Mouse (Mus musculus) CH12F3 (cell line): ENCODE data around the gene Tbc1d32.
"Not testable (repeated sequence)": the region's sequence is repeated elsewhere in the genome, so short reads cannot be mapped to it uniquely, and the experiment has no call there.

Experiments
- in situ Hi-C: fragments of 300-500 bp; cut with MboI; formaldehyde crosslinking; loops from 2 replicates; pipeline ENCODE4 v1.14.3; 2020; ENCODE audit warnings: low sequenced_read_pairs

The Tbc1d32 gene

DNA sequence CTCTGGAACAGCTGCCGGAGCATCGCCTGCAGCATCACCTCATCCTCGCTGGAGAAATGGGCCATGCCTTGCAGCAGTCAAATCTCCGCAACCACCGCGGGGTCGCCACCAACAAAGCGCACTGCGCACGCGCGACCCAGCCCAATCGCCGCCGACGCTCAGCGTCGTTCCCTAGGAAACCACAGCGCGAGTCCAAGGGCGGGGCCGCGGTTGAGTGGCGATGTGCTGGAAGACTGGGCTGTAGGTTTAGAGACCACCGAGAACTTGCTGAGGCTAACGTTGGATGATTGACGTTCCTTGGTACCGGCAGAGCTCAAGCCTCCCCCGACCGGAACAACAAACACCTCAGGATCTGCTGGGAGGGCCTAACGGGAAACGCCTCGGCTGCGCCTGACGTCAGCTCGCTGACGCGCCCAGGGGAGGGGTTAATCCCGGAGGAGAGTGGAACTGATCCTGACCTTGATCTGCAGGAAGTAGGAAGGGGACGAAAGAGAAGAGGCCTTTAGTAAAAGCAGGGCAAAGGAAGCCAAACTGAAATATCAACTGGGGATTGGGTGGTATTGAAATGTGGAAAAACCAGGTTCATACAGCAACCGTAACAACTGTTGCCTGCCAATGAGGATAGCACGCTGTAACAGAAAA lies at the start of gene Tbc1d32:
TSS of gene Tbc1d32 (minus strand) at position 122 of the 642 bp plus-strand sequence.
- in situ Hi-C loops = no loop called here

DNA sequence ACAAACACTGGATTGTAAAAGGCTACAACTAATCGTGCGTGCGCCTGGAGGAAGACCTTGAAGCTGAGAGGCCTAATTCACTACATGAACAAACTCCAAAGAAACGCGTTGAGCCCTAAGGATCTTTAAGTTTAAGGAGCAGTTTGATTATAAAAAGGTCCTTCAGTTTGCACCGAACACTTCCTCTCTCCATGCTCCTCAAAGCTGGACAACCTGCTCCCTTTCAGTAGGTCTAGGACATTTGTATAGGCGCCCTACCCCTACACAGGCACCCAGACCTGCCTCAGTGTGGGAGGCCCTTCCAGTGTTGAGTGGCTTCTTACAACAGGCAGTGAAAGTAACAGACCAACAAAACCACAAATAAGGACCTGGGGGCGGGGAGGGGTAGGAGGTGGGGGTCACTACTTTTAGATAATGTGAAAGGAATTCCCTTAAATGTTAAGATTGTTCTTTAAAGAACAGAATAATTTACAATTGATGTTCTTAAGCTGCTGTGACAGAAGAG lies 666 bp downstream of the Tbc1d32 start:
- in situ Hi-C loops = no loop called here

DNA sequence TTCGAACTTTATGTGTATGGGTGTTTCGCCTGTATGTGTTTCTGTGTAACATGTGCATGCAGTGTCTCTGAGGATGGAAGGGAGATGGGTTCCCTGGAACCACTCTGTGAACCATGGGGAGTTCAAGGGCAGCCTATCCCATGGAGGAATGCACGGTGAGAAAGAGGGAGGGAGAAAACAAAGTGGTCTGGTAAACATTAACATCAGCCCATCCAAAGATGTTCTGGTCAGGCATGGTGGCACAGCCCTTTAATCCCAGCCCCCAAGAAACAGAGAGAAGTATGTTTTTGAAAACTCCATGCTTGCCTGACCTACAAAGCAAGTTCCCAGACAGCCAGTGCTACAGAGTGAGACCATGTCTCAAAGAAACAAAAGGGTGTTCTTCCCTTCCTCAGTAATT lies 12.7 kb downstream of the Tbc1d32 start:
- in situ Hi-C loops = no loop called here

DNA sequence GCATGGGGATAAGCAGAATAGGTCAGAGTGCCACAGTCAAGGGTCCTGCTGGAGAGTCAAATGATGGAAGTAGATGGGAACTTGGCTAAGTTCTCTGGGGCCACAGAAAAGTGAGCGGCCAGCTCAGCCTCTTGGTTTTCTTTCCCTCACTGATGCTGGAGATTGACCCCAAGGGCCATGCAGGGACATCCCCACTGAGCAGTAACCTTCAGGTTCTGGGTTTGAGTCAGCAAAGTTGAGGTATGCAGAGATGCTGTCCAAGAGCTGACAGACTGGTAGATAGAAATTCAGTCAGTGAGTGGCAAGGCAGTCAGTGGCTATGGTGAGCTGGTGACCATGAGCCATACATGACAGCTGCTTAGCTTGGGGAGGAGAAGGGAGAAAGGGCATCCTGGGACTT lies 18.1 kb downstream of the Tbc1d32 start:
- in situ Hi-C loops = no loop called here

DNA sequence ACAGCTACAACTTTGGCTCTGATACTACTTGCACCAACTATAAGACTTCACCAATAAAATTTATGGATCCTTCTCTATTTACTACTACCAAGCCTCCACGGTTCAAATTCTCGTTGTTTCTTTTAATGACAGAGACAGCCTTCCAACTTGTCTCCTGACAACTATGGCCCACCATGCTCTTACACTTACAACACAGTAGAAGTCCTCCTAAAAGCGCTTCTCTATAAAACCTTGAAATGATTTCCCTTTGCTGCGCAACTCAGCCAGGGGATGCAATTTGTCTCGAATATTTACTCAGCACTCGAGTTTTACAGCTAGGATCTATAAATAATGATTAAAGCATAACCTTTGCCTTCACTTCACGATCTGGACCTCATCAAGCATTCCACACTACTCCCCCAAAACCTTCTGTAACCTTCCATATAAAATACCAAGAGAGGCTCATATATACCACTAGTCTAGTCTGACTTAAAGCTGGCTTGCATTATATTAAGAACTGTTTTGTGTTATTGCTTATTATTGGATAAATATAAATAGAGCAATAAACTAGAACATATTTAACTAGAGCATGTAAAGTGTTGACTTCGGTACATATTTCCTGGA lies 21.6 kb downstream of the Tbc1d32 start:
- in situ Hi-C loops = no loop called here

DNA sequence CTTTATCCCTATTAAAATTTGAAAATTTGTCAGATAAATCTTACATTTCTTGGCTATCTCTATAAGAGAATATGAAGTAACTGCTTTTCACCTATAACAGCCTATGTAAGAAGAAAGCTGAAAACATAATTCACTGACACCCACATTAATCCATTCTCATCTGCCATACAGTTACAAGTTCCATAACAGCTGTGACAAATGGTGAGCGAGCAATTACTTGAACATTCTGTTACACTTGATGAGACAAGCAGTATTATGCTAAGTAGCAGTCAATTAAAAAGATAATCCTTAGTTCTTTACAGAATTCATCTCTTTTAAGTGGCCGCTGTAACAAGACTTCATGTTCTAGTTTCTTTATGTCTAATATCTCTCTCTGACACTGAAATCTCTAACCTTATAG lies 24.1 kb downstream of the Tbc1d32 start:
- in situ Hi-C loops = no loop called here

DNA sequence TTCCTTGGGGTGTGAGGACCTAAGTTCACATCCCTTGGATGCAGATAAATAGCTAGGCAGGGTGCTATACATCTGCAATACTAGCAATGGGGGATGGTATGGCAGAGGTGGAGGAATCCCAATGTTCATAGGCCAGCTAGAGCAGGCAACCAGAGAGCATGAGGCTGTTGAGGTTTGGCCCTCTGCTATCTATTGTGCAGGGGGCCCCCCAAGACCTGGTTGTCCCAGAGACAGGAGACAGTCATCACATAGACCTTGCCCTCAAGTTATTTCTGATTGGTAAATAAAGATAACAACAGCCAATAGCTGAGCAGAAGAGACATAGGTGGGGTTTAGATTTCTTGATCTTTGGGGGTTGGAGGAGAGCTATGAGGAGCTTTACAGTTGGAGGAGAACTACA lies 28.6 kb downstream of the Tbc1d32 start:
- in situ Hi-C loops = no loop called here

DNA sequence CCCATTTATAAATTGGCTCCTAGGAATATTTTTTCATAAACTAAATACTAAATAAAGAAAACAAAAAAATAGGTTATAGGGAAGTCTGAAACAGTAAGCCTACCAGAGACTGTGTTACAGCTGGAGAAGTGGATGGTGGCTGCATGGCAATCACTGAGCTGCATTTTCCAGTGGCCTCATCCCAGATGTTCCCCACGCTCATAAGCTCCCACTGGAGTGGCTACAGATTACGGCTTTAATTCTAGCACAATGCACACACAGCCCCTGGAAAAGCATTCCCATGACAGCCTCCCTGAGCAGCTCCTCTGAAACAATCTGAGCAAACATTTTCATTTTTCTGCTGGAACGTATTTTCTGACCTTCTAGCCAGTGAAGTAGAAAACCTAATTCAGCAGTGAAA lies 29.8 kb downstream of the Tbc1d32 start:
- in situ Hi-C loops = no loop called here

DNA sequence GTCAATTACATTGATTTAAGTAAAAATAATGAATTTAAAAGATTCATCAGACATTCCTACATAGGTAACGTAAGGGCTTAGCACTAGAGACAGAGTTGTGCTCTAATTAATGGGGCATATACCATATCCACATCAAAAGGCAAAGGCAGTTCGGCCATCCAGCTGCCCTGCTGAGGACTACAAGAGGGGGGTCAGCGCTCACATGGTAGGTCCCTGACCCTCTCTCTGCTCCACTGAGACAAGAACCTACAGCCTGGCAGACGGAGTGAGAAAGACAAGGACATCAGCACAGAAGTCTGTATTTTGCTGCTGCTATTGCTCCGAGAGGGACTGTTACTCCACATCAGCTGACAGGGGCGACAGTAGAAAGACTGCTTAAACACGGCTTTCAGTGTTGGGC lies 34.2 kb downstream of the Tbc1d32 start:
- in situ Hi-C loops = no loop called here

DNA sequence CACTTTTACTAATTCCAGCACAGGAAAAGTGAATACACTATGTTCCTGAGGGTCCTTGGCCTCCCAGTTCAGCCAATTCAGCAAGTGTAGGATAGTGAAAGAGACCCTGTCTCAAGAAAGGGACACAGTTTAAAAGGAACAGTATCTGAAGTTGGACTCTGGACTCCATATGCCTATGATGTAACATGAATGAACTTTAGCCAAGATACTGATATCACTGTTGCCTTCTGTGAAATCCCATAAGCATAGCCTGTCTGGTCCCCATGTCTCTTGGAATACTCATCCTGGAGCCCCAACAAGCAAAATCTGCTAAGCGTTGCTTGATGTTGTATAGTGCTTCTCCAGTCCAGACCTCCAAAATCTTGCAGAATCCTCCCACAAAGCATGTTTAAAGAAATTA lies 46.8 kb downstream of the Tbc1d32 start:
- in situ Hi-C loops = no loop called here

DNA sequence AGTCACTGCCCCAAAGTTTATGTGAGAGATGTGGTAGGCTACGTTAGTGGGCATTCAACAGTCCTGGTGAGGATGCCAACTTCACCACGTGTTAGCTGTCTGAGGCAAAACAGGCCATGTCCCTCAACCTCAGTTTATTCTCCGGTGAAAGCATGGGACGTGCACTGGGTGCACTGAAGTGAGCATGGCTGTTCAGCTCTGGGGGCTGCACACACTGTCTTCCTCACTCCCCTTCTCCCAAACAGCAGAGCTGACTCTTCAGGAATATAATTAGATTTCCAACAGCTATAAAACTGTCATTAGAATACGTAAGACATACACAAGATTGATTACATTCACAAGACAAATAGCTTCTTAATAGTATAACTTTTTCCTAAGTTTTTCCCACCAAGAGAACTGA lies 55.3 kb downstream of the Tbc1d32 start:
- in situ Hi-C loops = no loop called here

DNA sequence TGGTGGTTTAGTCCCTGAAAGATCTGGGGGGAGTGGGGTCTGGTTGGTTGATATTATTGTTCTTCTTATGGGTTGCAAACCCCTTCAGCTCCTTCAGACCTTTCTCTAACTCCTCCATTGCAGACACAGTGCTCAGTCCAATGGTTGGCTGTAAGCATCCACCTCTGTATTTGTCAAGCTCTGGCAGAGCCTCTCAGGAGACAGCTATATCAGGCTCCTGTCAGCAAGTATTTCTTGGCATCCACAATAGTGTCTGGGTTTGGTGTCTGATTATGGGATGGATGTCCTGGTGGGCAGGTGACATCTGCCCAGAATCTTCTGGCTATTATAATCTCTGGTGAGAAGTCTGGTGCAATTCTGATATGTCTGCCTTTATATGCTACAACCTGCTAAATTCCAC lies 60.8 kb downstream of the Tbc1d32 start:
- in situ Hi-C loops = not testable (repeated sequence)

DNA sequence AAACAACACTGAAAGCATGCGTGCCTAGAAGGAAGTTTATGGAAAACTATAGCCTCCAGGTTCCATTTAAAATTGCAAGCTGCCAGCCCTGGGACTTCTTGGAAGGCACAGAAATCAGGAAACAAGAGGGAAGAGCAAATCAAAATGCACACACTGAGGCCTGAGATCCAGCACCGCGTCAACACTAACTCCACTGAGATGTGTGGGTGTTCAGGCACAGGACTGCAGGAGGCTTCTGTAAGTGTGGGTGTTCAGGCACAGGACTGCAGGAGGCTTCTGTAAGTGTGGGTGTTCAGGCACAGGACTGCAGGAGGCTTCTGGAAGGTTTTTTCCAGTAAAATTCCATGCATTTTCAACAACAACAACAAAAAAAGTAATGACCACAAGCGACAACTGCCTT lies 62.7 kb downstream of the Tbc1d32 start:
- in situ Hi-C loops = no loop called here

DNA sequence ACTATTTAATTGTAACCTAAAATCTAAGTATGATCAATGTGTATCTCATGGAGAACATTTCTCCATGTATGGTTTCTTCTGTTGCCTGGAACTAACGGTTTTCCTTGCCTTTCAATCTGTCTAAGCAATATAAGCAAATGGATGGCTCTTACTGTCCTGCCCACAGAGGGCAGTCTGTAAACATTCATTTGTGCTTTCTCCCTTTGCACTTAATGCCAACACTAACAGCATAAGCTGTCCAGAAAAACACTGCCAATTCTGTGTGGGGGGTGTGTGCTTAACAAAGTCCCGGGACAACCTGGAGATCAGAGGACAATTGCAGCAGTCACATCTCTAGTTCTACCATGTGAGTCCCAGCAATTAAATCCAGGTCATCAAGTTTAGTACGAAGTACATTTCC lies 64.1 kb downstream of the Tbc1d32 start:
- in situ Hi-C loops = no loop called here

DNA sequence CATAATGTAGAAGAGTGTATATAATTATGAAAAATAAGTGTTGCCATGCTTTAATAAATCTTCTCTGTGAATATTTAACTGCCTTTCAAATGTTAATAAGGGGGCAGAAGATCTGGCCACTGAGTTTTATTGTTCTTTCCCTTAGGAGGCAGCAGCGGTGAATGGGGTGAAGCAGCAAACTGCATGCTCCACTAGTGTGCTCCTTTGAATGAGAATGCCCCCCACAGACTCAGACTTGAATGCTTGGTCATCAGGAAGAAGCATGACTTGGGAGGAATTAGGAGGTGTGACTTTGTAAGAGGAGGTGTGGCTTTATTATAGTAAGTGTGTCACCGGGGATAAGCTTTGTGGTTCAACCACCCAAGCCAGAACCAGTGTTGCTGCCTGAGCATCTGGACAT lies 69.7 kb downstream of the Tbc1d32 start:
- in situ Hi-C loops = no loop called here

DNA sequence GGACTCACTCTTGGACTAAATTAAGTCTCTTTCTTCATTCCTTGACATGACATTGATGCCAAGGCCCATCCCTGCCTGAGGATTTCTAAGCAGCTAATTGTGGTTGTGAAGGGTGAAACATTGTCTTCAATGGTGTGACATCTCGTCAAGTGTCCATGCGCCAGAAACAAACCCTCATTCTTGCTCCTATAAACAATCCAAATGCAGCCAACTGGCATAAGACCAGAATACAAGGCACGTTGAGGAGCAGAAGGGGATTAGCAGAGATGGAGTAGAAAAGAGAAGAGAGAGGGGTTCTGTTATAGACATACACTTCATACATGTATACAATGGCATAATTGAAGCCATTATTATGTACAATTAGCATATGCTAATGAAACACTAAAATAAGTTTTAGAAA lies 70.3 kb downstream of the Tbc1d32 start:
- in situ Hi-C loops = no loop called here

DNA sequence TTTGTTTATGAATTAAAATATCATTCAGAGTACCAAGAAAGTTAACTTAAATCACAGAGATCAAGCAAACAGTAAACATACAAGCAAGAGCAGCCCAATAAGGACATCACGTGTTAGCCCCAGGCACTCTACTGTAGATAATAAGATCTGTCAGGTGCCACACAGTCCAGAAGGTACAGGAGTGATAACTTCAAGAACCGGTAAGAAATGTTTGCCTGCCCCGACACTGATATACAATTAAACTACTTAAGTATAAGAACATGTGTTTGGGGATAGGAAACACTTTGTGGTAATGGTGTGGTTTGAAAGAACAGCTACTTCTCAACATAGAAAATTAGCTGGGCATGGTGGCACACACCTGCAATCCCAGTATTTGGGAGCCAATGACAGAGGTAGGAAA lies 71.5 kb downstream of the Tbc1d32 start:
- in situ Hi-C loops = no loop called here

DNA sequence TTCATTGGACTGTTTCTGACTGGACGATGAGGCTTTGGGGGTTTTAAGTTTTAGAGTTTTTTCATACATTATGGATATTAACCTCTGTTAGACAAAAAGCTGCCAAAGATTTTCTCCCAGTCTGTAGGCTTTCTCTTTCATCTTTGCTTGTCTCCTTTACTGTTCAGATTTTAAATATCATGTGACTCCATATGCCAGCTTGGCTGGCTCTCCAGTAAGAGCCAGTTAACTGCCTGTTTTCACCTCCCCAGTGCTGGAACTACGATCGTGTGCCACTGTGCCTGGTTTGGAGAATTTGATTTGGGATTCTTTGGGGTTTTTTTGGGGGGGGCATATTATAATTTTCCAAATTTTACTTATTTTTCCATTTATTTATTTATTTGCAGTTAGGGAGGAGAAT lies 79.6 kb downstream of the Tbc1d32 start:
- in situ Hi-C loops = no loop called here

DNA sequence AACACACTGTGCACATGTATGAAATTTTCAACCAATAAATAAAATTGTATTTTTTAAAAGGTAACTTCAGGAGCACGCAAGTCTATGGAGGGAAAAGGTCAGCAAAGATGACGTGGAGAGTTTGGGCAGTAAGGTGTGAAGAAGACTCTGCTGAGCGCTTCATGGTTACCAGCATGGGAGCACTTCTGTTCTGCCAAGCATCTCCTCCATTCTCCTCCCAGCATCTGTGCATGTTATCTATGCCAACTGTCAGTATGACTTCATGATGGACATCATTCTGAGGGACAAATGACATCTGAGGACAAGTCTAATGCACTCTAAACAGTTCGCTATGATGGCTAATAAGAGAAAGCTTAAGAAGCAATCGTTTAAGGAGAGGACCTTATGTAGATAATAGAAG lies 91.3 kb downstream of the Tbc1d32 start:
- in situ Hi-C loops = no loop called here

DNA sequence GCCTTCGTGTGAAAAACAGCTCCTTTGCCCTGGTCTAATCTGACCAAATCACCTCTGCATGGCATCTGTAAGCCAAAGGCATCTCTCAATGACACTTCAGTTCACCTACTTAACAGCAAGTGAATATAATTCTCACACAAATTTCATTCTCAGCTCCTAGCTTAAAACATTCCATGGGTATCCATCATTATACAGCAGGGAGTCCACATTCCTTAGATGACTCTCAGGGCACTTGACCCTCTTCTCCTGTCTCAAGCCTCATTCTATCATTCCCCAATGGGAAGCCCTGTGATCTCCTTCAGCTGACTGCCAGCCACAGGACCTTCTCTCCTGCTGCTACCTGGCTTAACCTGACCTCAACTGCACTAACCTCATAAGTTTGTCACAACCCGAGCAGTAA lies 98.8 kb downstream of the Tbc1d32 start:
- in situ Hi-C loops = no loop called here

DNA sequence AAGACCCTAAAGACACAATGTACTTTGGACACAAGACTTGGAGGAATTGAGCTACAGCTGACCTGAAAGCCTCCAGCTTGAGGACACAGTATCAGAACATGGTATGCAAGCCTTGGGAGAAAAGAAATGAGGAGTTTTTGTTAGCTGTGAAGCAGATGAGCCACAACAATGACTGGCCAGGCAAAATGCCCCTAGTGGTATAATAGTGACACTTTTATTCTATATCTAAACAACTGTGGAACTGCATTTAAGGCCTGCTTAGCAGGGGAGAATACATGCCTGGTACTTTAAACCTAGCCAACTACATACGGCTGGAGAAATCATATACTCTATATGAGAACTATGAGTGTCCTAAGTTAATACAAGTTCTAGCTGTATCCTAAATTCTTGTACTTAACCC lies 101.5 kb downstream of the Tbc1d32 start:
- in situ Hi-C loops = no loop called here

DNA sequence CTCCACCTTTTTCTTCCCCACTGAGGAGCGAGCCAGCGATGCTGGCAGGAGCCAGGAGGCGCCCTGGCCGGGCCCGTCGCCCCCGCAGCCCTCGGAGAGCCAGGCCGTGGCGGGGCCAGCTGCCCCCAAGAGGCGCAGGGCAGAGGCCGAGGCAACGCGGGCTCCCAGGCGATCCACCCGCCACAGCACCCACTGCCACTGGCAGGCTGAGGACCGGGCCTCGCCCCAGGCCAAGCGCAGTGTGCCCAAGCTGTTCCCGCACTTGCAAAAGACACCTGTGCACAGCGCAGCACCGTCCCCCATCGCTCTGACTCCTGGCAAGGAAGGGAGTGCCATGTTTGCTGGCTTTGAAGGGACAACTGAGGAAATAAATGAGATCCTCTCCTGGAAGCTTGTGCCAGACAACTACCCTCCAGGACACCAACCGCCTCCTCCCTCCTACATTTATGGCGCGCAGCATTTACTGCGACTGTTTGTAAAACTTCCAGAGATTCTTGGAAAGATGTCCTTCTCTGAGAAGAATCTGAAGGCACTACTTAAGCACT lies 112.8 kb downstream of the Tbc1d32 start:
- in situ Hi-C loops = no loop called here
